Mouse (Mus musculus) ES-E14 (cell line): ENCODE measurements around the gene Nme3. TPM values are rescaled to one million over a fixed set of nuclear protein-coding genes. Genes with fewer than 3 reads are reported as not detected.

Source experiments
- DNase-seq: peaks from one replicate; pipeline ENCODE4 v3.0.0-alpha.2; 2013; ENCODE audit warnings: low read depth, low spot score
- H3K27ac ChIP-seq: 2 replicates; pipeline ENCODE4 v1.5.1; 2012; ENCODE audit warnings: low read depth, mild to moderate bottlenecking, low read length, moderate library complexity, mixed read lengths; ENCODE audit not compliant: poor library complexity, insufficient read depth, severe bottlenecking
- H3K36me3 ChIP-seq: 2 replicates; pipeline ENCODE4 v1.6.1; 2012; ENCODE audit warnings: mild to moderate bottlenecking, low read length, moderate library complexity, mixed read lengths; ENCODE audit not compliant: control insufficient read depth, poor library complexity, insufficient read depth, severe bottlenecking
- H3K4me1 ChIP-seq, 2 experiments: fragments of 150-350 bp in 1 of 2; sonication (generic) in 1 of 2; 2 replicates each; pipeline ENCODE4 v1.6.1; 2012; ENCODE audit warnings: low read length in 2 of 2, mild to moderate bottlenecking in 1 of 2, mixed read lengths in 1 of 2; ENCODE audit not compliant: control insufficient read depth in 2 of 2, insufficient read depth in 2 of 2, poor library complexity in 1 of 2
- H3K4me3 ChIP-seq, 2 experiments: fragments of 150-350 bp in 1 of 2; sonication (generic) in 1 of 2; 2 replicates each; pipeline ENCODE4 v1.5.1; 2012; ENCODE audit warnings: low read length in 2 of 2, low read depth in 1 of 2, mild to moderate bottlenecking in 1 of 2, mixed read lengths in 1 of 2; ENCODE audit not compliant: insufficient read depth in 1 of 2, poor library complexity in 1 of 2, severe bottlenecking in 1 of 2
- H3K9ac ChIP-seq: 2 replicates; pipeline ENCODE4 v1.6.1; 2012; ENCODE audit warnings: low read depth, mild to moderate bottlenecking, low read length, mixed read lengths; ENCODE audit not compliant: poor library complexity, insufficient read depth, severe bottlenecking
- H3K9me3 ChIP-seq: fragments of 150-350 bp; sonication (generic); 2 replicates; pipeline ENCODE4 v1.6.1; 2012; ENCODE audit warnings: low read depth, mild to moderate bottlenecking, low read length; ENCODE audit not compliant: control insufficient read depth, insufficient read depth
- CHD2 ChIP-seq: IDR thresholded peaks from 2 replicates; pipeline ENCODE4 v1.6.1; 2014; ENCODE audit warnings: mild to moderate bottlenecking, low read depth, low read length, inconsistent platforms
- HCFC1 ChIP-seq: IDR thresholded peaks from 2 replicates; pipeline ENCODE4 v1.6.1; 2012; ENCODE audit warnings: low read length, inconsistent platforms, borderline replicate concordance; ENCODE audit not compliant: insufficient read depth
- MAFK ChIP-seq: IDR thresholded peaks from 2 replicates; pipeline ENCODE4 v1.6.1; 2014; ENCODE audit warnings: mild to moderate bottlenecking, low read depth, low read length, inconsistent platforms; ENCODE audit not compliant: insufficient read depth
- ZC3H11A ChIP-seq: IDR thresholded peaks from 2 replicates; pipeline ENCODE4 v1.6.1; 2012; ENCODE audit warnings: low read depth, mild to moderate bottlenecking, inconsistent platforms, low read length, borderline replicate concordance
- ZNF384 ChIP-seq: IDR thresholded peaks from 2 replicates; pipeline ENCODE4 v1.6.1; 2012; ENCODE audit warnings: low read depth, low read length, inconsistent platforms
- in situ Hi-C, 2 experiments: fragments of 600-800 bp; cut with MboI; formaldehyde crosslinking; loops; one replicate each; pipeline ENCODE4 v1.15.1; 2025; ENCODE audit warnings: low sequenced_read_pairs in 2 of 2, inconsistent platforms in 1 of 2; ENCODE audit not compliant: unreplicated experiment in 2 of 2
- total RNA-seq: library from RNA; depleted of rRNA; stranded (reverse); fragments of 300-350 nt; gene quantifications from 2 replicates; pipeline ENCODE4 v1.2.3, GENCODE M21; 2012; rRNA removed

Nme3 gene
- total RNA-seq: 59.4 and 84.1 TPM in 2 replicates

DNA sequence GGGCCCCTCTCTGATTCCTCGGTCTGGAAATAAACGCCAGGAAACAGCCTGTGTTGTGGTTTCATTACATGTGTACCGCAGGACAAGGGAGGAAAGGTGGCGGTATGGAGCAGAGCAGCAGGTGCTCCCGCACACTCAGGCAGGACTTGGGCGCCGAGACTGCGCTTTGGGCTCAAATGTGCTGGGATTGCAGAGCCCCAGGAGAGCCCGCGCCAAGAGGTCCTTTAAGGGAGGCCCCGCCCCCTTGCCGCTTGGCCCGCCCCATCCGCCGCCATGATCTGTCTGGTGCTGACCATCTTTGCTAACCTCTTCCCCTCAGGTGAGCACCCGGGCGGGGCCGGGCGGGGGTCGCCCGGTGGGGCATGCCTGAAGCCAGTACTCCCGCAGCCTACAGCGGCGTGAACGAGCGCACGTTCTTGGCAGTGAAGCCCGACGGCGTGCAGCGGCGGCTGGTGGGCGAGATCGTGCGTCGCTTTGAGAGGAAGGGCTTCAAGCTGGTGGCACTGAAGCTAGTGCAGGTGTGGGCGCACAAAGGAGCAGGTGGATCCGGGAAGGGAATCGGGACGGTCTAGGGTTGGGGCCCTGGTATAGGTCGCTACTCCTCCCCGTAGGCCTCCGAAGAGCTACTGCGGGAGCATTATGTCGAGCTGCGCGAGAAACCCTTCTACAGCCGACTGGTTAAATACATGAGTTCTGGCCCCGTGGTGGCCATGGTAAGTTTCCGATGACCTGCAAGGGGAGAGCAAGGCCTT, at the start of gene Nme3:
Gene Nme3, plus strand, starts transcription at position 260 of the 752 bp plus-strand sequence.
- peaks cover 53% of the 10 kb centered on the region for H3K36me3 ChIP-seq
- TF ChIP-seq CHD2 (no peak), ZC3H11A (no peak), HCFC1 (no peak), ZNF384 (no peak), MAFK (no peak)
- H3K27ac ChIP-seq: peak within 1 kb of the TSS; percentile 3; the same call in 1 of the 2 replicates
- H3K4me3 ChIP-seq: peak within 1 kb of the TSS; percentile 83 to 88
- H3K9me3 ChIP-seq: no peaks in the 10 kb centered on the region
- DNase-seq: no peak
- H3K9ac ChIP-seq: peak within 1 kb of the TSS; percentile 87
- peaks cover 0 to 14% of the 10 kb centered on the region in 2 experiments; a peak in 2 of 4 replicates for H3K4me1 ChIP-seq
- in situ Hi-C loops: no loop called here

DNA sequence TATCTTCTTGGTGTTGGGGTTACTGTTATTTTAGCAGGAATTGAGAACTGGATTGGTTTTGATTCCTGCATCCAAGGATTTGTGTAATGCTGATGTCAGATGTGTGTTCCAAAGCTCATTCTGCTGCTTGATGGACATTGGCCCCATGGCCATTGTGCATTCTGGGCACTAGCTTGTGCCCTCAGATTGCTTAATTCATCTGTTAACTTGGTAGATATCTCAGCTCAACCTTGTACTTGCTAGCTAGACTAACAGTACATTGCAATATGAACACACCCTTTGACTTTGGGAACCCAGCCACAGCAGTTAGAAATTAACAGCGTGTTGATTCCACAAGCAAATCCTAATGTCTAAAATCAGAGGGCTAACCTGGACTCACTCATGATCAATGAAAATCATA, 48.9 kb upstream of the Nme3 start:
- in situ Hi-C loops: no loop called here
- no peak for TF ChIP-seq ZNF384
- no peak overlapping the region for H3K9ac ChIP-seq
- no peak overlapping the region for H3K4me3 ChIP-seq
- no peaks in the 10 kb centered on the region for H3K9me3 ChIP-seq
- peaks cover 0 to 1% of the 10 kb centered on the region in 2 experiments; a peak in 3 of 4 replicates for H3K4me1 ChIP-seq
- no peak for DNase-seq
- no peak overlapping the region for H3K27ac ChIP-seq
- H3K36me3 ChIP-seq: no peaks in the 10 kb centered on the region; the same call in 1 of the 2 replicates

DNA sequence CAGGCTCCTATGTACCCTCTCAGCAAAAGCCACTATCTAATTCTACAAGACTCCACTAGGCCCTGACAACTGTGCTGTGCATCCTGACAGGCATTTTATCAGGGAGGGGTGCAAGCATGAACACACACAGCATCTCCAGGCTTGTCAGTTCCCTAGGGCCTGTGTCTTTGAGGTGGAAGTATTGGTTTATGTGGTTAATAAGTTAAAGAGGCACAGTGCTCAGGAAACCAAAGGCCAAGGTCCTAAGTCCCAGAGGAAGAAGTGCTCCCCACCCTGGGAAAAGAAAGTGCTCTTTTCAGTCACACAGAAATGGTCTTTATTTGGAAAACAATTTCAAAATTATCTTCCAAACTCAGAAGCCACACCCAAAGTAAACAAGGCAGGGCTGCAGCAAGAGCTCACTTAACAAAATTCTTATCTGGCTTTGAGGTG, 47.7 kb upstream of the Nme3 start:
- H3K9ac ChIP-seq: no peak overlapping the region; the same call in 1 of the 2 replicates
- H3K4me3 ChIP-seq: peak overlapping the region; percentile 3 to 97; a peak in 3 of 4 replicates
- no peaks in the 10 kb centered on the region; the same call in 1 of the 2 replicates for H3K36me3 ChIP-seq
- TF ChIP-seq CHD2: no peak
- no peak for TF ChIP-seq HCFC1
- no peak overlapping the region for H3K27ac ChIP-seq
- DNase-seq: no peak
- H3K4me1 ChIP-seq: peaks cover 0 to 1% of the 10 kb centered on the region in 2 experiments; a peak in 3 of 4 replicates
- in situ Hi-C loops: no loop called here
- H3K9me3 ChIP-seq: no peaks in the 10 kb centered on the region

DNA sequence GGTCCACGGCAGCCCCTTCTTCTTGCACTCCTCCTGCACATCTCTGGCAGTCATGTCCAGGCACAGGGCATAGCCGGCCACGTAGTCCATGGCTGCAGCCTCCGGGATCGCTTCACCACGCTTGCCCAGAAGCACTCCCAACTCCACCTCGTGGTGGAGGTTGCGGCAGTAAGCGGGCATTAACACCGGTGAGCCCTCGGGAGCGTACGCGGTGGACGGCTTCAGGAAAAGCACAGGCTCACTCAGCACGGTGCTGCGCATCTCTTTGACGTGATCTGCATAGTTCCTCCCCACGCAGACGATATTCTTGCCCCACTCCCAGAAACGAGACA, 46.6 kb upstream of the Nme3 start:
- no peak for TF ChIP-seq MAFK
- no peak for TF ChIP-seq ZC3H11A
- TF ChIP-seq CHD2: no peak
- TF ChIP-seq HCFC1: no peak
- no peak for TF ChIP-seq ZNF384
- no peaks in the 10 kb centered on the region for H3K9me3 ChIP-seq
- peak overlapping the region; percentile 80 for H3K27ac ChIP-seq
- in situ Hi-C loops: no loop called here
- H3K9ac ChIP-seq: peak overlapping the region; percentile 93
- no peak for DNase-seq
- peak overlapping the region; percentile 87 to 97 for H3K4me3 ChIP-seq
- no peaks in the 10 kb centered on the region; the same call in 1 of the 2 replicates for H3K36me3 ChIP-seq
- no peaks in the 10 kb centered on the region; a peak in 3 of 4 replicates for H3K4me1 ChIP-seq
